Mouse (Mus musculus): ENCODE results near the gene Runx1. TPM values are rescaled to one million over a fixed set of nuclear protein-coding genes. Genes with fewer than 3 reads are reported as not detected.

The Runx1 gene
- total RNA-seq, 2 experiments from 2014 or later = 1.5 to 2.3 TPM

DNA sequence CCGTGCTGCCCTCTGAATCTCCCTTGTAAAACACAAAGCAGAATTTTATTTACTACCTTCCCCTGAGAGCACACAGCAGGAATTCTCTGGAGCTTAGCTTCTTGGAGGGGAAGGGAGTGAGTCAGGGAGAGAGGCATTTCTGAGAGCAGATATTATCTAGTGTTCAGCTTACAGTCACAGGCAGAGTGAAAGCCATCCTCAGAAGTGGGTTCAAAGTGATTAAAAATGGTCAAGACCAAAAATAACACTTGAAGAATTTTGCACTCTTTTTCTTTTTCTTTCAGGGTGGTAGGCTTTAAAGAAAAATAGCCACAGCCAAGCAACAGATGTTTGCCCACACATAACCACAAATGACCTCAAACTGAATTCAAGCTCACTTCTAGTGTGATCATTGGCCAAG, 115.8 kb downstream of the Runx1 start:
- intact Hi-C loops (cut with DNase I) = loop anchor here (5.0 kb wide), 1 partner anchor 72 kb away; no protein-coding TSS in a partner anchor
- no peak for DNase-seq (ENCODE audit: low spot score in 2 of 2)

GRCm38 (mm10) chr16:92708718-92709117, 117.2 kb downstream of the Runx1 start:
- no peak for DNase-seq (ENCODE audit: low spot score in 2 of 2)
- intact Hi-C loops (cut with DNase I) = no loop called here

GRCm38 (mm10) chr16:92707712-92708111, 118.2 kb downstream of the Runx1 start:
- peak in 1 of 2 experiments; percentile 36 for DNase-seq (ENCODE audit: low spot score in 2 of 2)
- intact Hi-C loops (cut with DNase I) = no loop called here

GRCm38 (mm10) chr16:92707146-92707545, 118.8 kb downstream of the Runx1 start:
- intact Hi-C loops (cut with DNase I) = no loop called here
- no peak for DNase-seq (ENCODE audit: low spot score in 2 of 2)

DNA sequence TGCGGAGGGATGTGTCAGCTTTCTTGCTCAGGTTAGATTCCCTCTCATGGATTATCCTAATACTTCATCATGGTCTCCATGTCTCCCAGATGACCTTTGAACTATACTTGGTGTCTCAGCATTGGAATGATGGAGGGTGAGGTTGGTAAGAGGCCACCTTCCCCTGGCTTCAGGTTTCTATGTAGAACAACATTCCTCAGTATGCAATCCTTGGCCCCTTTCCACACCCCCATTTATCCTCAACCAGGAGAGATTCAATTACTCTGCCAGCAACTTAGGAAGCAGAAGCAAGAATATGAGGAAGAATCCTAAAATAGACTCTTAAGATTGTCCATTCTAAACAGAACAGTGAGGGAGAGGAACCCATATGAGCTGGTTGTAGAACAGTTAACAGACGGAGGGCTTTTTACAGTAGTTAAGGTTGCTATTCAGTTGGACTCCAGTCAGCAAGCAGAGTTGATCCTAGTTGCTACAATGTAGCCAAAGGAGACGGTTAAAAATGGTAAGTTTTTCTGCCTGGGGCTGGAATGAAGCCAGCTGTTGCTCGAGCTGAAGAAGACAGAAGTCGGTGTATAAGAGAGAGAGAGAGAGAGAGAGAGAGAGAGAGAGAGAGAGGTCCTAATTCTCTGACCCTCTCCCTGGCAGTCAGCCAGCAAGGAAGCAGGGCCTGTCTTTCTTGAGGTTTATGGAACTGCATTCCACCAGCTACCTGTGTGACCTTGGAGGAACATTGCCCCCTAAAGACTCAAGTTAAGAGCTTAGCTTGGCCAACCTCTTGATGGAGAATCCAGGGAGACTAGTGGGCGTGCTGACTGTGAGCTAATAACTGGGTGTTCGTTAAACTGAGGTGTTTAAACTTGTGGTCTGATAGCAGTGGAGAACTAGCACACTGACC, 120.1 kb downstream of the Runx1 start:
- peak in 1 of 2 experiments; percentile 32 for DNase-seq (ENCODE audit: low spot score in 2 of 2)
- intact Hi-C loops (cut with DNase I) = no loop called here

DNA sequence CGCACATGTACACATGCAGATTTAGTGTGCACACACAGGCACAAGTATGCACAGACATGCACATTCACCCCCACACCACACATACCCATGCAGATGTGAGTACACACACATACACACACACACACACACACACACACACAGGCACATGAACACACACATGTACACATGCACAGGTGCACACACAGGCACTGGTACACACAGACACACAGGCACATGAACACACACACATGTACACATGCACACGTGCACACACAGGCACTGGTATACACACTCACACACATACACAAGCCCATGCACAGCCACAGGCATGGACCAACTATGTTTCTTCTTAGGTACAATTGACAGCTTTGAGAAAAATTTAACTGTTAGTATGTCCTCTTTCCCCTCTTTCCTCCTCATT, 122.1 kb downstream of the Runx1 start:
- intact Hi-C loops (cut with DNase I) = no loop called here
- DNase-seq (ENCODE audit: low spot score in 2 of 2) = no peak

DNA sequence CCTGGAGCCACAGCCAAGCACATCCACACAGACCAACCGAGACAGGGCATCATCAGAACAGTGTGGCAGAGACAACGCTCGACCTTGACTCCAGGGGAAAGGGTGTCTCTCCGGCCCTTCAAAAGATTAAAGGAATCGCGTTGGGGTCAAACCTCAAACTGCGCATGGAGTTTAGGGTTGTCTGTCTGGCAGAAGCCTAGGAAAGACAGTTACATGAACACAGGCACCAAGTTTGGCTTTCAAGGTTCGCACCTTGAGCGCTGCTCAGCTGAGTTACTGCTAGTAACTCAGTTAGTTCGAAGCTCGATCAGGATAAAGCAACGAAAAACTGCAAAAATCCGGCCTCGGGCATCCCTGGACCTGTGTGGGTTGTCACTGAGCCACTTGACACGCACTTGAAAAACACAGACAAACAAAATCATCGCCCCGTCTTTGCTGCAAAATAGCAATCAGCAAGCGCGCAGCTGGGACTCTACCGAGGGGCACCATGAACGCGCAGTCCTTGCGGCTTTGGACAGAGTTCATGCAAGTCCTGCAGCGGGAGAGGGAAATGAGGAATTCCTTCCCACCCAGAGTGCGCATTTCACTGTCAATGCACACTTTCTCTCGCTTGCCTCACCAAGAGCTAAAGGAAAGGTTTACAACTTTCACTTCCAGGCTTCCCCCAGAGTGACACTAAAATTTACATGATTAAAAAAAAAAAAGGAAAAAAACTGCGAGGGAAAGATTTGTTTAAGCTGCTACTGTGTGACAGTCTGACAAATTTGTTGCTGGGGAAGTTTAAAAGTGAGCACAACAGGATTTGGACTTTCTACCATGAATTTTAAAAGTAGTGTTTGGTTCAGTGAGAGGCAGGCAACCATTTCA, 126.2 kb downstream of the Runx1 start:
- DNase-seq (ENCODE audit: low spot score in 2 of 2) = no peak
- intact Hi-C loops (cut with DNase I) = loop anchor here (2.0 to 5.0 kb wide), 5 partner anchors 132 to 1393 kb away; no protein-coding TSS in a partner anchor

GRCm38 (mm10) chr16:92698612-92698998, 127.3 kb downstream of the Runx1 start:
- intact Hi-C loops (cut with DNase I) = loop anchor here (1.0 to 5.0 kb wide), 6 partner anchors 131 to 1394 kb away; no protein-coding TSS in a partner anchor
- peak; percentile 77 to 81 for DNase-seq (ENCODE audit: low spot score in 2 of 2)

GRCm38 (mm10) chr16:92697737-92698611, 128.0 kb downstream of the Runx1 start:
- intact Hi-C loops (cut with DNase I) = loop anchor here (1.0 to 5.0 kb wide), 6 partner anchors 131 to 1394 kb away; no protein-coding TSS in a partner anchor
- DNase-seq (ENCODE audit: low spot score in 2 of 2) = no peak

DNA sequence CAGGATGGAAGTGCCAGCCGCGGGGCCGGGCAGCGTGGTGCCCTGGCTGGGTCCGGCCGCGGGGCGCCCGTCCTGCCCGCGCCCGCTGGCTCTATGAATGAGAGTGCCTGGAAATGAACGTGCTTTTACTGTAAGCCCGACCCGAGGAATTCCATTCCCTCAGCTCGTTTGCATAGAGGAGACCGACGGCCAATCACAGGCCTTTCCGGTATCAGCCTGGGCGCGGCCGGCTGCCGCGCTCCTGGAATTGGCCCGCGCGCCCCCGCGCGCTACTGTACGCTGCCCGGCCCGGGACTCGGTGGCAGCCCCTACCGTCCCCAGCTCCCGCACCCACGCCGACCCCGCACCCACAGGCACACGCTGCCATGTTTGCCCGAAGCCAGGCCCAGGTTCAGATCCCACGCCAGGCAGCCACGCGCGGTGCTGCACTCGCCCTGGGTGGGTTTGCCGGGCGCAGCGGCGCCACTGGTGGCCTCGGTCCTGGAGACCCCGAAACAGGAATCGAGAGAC, 128.7 kb downstream of the Runx1 start:
- intact Hi-C loops (cut with DNase I) = loop anchor here (5.0 kb wide), 2 partner anchors 130 to 1395 kb away; no protein-coding TSS in a partner anchor
- DNase-seq (ENCODE audit: low spot score in 2 of 2) = peak; percentile 32 to 47

DNA sequence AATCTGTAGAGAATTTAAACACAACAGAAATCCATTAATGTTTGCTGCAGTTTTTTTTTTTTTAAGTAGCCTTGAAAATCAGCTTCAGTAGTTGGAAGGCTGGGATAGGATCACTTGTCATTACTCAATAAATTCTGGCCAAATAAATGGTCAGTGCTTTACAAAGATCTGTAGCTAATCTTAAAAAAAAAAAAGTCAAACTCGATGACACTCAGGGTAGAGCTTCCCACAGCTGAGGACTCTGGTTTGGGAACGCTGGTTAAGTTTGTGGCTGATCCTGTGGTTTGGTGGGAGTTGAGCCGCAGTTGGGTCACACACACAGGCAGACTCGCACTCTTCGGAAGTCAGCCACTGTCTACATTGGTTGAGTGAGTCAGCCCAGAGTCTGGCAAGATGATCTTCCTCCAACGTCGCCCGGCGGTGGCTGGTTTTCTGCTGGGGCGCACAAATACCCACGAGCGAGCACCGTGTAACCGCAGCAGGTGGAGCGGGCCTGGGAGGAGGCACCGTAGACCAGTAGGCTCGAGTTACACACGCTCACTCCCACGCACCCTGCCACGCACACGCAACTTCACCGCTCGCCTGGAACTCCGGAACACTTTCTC, 129.4 kb downstream of the Runx1 start:
- DNase-seq (ENCODE audit: low spot score in 2 of 2) = peak; percentile 24 to 35
- intact Hi-C loops (cut with DNase I) = loop anchor here (5.0 kb wide), 2 partner anchors 129 to 1396 kb away; no protein-coding TSS in a partner anchor

GRCm38 (mm10) chr16:92695981-92696380, 130.0 kb downstream of the Runx1 start:
- intact Hi-C loops (cut with DNase I) = loop anchor here (5.0 kb wide), 2 partner anchors 129 to 1396 kb away; no protein-coding TSS in a partner anchor
- DNase-seq (ENCODE audit: low spot score in 2 of 2) = no peak

GRCm38 (mm10) chr16:92695200-92695921, 130.6 kb downstream of the Runx1 start:
- DNase-seq (ENCODE audit: low spot score in 2 of 2) = peak in 1 of 2 experiments; percentile 14
- intact Hi-C loops (cut with DNase I) = loop anchor here (5.0 kb wide), 2 partner anchors 128 to 1397 kb away; no protein-coding TSS in a partner anchor

DNA sequence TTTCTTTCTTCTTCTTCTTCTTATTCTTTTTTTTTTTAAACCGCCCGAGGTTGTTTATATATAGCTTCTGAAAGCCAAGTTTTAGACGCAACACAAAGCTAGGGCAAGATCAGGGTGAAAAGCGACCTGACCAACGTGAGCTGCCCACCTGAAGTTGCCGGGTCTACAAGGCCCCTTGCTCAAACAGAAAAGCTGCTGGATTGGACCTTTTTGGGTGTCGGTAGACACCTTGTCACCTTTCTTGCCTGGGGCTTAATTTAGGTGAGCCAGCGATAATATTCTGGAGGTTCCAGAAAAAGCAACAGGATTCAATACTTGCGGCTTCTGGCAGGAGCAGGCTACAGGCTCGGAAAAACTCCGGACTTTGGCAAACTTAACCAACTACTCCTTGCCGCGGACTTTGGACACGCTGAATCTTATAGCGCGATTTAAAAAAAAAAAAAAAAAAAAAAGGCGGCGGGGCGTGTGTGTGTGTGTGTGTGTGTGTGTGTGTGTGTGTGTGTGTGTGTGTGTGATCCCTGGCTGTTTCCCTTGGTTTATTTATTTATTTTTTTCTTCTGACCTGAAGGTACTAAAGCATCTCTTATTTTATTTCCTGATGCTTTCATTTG, 131.3 kb downstream of the Runx1 start:
- no peak for DNase-seq (ENCODE audit: low spot score in 2 of 2)
- intact Hi-C loops (cut with DNase I) = loop anchor here (5.0 kb wide), 2 partner anchors 127 to 1398 kb away; no protein-coding TSS in a partner anchor

DNA sequence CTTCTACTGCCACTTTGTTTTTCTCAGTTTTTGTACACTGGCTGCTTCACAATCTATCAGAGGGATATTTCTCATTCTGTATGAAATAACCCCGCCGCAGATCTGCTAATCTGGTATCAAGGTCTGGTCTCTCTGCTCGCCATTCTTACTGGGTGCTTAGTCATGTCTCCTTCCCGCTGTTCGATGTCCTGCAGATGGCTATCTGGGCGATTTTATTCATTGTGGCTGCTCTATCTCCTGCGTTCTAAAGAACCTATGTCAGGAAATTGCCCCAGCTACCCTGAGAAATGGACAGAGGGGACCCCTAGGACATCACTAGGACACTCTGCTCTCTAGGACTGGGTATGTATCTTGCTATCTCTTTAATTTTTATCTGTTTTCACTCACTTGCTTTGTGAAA, 135.2 kb downstream of the Runx1 start:
- DNase-seq (ENCODE audit: low spot score in 2 of 2) = no peak
- intact Hi-C loops (cut with DNase I) = no loop called here

- no peak for DNase-seq (ENCODE audit: low spot score in 2 of 2)
- intact Hi-C loops (cut with DNase I) = no loop called here
Observed at GRCm38 (mm10) chr16:92688941-92689340, 137.0 kb downstream of the Runx1 start.

DNA sequence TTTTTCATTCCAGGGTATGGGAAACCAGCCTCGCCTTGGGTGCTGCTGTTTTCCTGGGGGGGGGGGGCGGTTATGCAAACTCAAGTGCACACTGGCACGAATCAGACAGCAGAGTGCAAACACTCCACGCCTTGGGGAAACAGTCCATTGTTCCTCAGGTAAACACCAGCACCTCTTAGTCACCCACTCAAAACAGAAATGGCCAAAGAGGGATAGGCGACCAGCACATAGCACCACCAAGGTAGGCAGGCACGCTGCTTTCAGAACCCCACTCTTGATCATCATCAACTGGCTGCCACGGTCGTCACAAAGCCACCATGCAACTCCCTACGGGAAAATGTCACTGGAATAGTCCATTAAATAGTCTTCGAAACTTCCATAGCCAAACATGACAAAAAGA, 139.0 kb downstream of the Runx1 start:
- DNase-seq (ENCODE audit: low spot score in 2 of 2) = no peak
- intact Hi-C loops (cut with DNase I) = no loop called here
